Mouse (Mus musculus): ENCODE data around the gene Fnbp1.

- TF ChIP-seq GATA2 (IDR thresholded peaks at IDR 0.05; ENCODE audit: borderline replicate concordance, low read depth, low read length) (no peak), CTCF (IDR thresholded peaks at IDR 0.05; ENCODE audit: low read depth, low read length) (no peak), POLR2AphosphoS5 (IDR thresholded peaks at IDR 0.05; ENCODE audit: insufficient replicate concordance, low read depth, low read length) (no peak), GATA1 (IDR thresholded peaks at IDR 0.05; ENCODE audit: borderline replicate concordance, low read length) (no peak), TAL1 (conservative IDR thresholded peaks at IDR 0.05; ENCODE audit: low read depth, low read length) (no peak)
Measured at GRCm38 (mm10) chr2:31058443-31058842, 83.4 kb downstream of the Fnbp1 start.

All from G1E (cell line).